Mouse (Mus musculus) megakaryocyte, adult 5-6 weeks (primary cell): Measurements from ENCODE around the gene Cd59a. TPM values are rescaled to one million over a fixed set of nuclear protein-coding genes. Genes with fewer than 3 reads are reported as not detected.
"Not testable (repeated sequence)": the region's sequence is repeated elsewhere in the genome, so short reads cannot be mapped to it uniquely, and the experiment has no call there.

Experiments used
- ATAC-seq: 2 replicates; pipeline ENCODE4 v1.8.0; 2016; ENCODE audit warnings: mild to moderate bottlenecking, inconsistent platforms; ENCODE audit not compliant: poor library complexity, severe bottlenecking
- total RNA-seq, 2 experiments: library from RNA; stranded (forward) in 1 of 2; stranded (reverse) in 1 of 2; fragments of 153-499, 151-499 nt in 1 of 2; fragments of 221-1000, 200-1000 nt in 1 of 2; gene quantifications; 2 replicates each; pipeline versions ENCODE4 v1.2.3 to v1.2.4; 2015 to 2017

Cd59a gene
- total RNA-seq, 2 experiments from 2014 or later = 0.13 to 0.15 TPM

DNA sequence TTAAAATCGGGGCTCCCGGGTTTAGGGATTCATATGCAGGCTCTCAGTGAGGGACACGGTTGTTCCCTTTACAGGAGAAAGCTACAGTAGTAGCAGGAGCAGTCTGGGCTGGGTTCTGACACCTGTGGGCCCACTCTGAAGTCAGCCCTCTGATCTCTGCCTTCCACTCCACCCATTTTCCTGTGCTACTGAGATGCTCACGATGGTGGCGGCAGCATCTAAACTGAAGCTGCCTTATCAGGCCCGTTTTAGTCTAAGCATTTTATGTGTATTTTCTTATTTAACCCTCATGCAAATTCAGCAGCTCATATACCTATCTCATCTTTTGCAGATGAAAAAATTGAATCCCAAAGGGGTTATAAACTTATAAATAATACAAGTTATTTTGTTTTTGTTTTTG lies 9.2 kb downstream of the Cd59a start:
- no peak for ATAC-seq

GRCm38 (mm10) chr2:104109021-104109420 lies 13.4 kb downstream of the Cd59a start:
- ATAC-seq = not testable (repeated sequence)

DNA sequence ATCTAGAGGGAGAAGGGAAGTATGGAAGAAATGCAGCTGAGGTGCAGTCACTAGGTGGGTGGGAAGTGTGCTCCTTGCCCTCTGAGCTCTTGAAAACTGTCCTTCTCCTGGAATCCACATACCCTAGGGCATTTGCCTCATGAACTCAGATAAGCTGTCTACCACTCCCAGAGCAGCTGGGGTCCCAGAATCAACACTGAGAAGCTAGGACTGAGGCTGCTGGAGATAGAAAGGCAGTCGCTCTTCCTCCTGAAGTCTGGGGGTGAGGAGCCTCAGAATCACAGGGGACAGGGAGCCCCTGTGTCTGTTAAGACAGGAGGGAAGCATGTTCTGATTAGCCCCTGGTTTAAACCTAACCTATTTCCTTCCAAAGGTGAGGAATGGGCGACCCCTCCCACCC lies 13.9 kb downstream of the Cd59a start:
- no peak for ATAC-seq

GRCm38 (mm10) chr2:104110031-104110430 lies 14.4 kb downstream of the Cd59a start:
- ATAC-seq = no peak

DNA sequence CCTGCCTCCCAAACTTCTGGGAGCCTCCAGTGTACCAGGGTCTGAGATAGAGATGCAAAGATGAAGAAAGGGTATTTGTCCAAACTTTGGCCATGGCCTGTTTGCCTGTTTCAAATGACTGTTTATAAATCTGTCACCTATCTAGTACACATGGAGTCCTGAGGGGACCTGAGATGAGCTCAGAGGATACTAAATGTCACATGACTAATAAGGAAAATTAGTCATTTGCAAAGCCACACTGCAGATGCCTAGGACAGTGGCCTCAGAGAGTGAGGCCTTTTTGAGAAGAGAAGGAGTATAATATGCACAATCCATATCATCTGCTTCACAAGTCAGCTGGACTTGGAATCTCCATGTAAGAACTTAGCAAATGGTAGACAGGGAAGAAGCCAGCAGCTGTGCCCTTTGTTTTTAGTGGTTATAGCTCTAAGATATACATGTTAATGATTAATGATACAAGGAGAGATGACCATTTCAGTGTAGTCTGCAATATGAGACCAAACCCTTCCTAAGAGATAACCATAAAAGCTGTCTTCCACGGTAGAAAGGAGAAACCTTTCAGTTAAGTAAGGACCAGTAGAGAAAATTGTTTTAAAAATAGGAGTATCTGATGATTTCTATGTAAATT lies 15.7 kb downstream of the Cd59a start:
- not testable (repeated sequence) for ATAC-seq

- not testable (repeated sequence) for ATAC-seq
Measured at GRCm38 (mm10) chr2:104113563-104113962, 18.0 kb downstream of the Cd59a start.

DNA sequence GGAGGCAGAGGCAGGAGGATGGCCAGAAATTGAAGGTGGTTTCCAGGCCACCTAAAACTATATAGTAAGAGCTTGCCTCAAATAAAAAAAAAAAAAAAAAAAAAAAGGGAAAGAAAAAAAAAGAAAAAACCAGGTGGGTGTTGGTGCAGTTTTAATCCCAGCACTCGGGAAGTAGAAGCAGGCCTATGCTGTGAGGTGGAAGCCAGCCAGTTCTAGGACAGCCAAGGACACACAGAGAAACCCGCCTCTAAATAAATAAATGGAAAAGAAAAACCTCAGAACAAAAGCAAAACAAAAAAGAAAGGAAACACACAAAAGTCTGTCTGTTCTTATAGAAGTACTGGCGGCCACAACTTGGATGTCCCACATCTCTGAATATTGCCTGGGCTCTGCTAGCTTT lies 19.3 kb downstream of the Cd59a start:
- no peak for ATAC-seq

DNA sequence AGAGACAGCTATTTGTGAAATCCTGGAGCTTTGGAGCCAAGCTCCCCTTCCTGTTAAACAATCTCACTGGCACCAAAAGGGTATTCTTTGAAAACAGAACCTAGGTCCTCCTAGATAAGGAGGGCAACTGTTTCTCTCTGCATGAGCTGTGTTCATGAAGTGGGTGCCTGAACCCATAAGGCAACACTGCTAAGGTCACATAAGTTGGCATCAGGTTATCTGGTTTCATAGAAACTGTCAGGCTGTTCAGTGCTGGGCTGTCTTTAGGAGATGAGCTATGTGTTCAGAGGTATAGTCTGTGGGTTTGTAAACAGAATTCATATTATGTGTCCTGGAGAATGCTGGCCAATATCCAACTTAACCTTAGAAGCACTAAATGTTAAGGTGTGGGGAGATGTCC lies 21.6 kb downstream of the Cd59a start:
- not testable (repeated sequence) for ATAC-seq

- ATAC-seq = no peak
Measured at GRCm38 (mm10) chr2:104119097-104119496, 23.5 kb downstream of the Cd59a start.

- no peak for ATAC-seq
Measured at GRCm38 (mm10) chr2:104120312-104120711, 24.7 kb downstream of the Cd59a start.

GRCm38 (mm10) chr2:104121681-104122504 lies 26.3 kb downstream of the Cd59a start:
- ATAC-seq = no peak

- peak; percentile 96 for ATAC-seq
Measured at GRCm38 (mm10) chr2:104122505-104123378, 27.1 kb downstream of the Cd59a start, which contains the start of gene A930018P22Rik. A930018P22Rik (plus strand) TSS chr2:104122769.

DNA sequence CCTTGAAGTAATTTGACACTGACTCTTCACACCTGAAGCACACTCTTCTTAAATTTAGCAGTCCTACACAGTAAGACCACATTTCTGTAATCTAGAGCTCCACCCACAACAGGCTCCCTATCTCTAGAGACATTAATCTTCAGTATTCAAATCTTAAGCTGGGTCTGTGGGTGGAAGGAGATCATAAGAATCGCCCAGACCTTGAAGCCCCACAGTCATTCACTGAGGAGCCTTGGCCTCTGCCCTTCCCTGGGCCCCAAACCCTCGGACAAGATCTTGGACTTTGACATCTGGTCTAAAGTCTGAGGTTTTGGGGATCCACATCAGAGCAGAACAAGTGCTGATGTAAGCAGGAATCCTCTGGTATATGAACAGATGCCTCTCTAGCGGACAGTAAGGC lies 27.9 kb downstream of the Cd59a start:
- no peak for ATAC-seq

- no peak for ATAC-seq
Measured at GRCm38 (mm10) chr2:104124071-104124470, 28.5 kb downstream of the Cd59a start.

- ATAC-seq = no peak
Measured at GRCm38 (mm10) chr2:104128803-104129531, 33.4 kb downstream of the Cd59a start.

- ATAC-seq = no peak
Measured at GRCm38 (mm10) chr2:104130165-104130564, 34.6 kb downstream of the Cd59a start.

GRCm38 (mm10) chr2:104130969-104131368 lies 35.4 kb downstream of the Cd59a start:
- 0 out of 2 replicates have a peak, but pooled peaks have one; percentile 38 for ATAC-seq

- ATAC-seq = peak; percentile 76
Measured at GRCm38 (mm10) chr2:104132266-104132859, 36.8 kb downstream of the Cd59a start.

GRCm38 (mm10) chr2:104133042-104133810 lies 37.6 kb downstream of the Cd59a start:
- ATAC-seq = no peak
